Mouse (Mus musculus): ENCODE measurements around the gene Synpo2. TPM values are rescaled to one million over a fixed set of nuclear protein-coding genes. Genes with fewer than 3 reads are reported as not detected.

Gene Synpo2
- total and polyA plus RNA-seq, 3 experiments, result 0.22 TPM; not detected in 2

DNA sequence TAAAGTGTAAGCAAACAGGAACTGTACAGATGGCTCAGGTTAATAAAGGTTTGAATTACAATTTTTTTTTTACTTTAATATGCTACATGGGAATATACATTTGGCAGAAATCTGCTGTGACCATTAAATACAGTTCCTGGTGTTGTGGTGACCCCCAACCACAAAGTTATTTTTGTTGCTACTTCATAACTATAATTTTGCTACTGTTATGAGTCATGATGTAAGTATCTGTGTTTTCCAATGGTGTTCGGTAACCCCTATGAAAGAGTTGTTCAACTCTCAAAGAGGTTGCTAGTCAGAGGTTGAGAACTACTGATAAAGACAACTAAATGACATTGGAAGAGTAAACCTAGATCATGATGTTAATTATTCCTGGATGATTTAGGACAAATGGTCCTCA is 193.6 kb downstream of the Synpo2 start:
- H3K4me1 ChIP-seq (ENCODE audit: insufficient read depth, low read depth, low read length), result no peaks in the 10 kb centered on the region

DNA sequence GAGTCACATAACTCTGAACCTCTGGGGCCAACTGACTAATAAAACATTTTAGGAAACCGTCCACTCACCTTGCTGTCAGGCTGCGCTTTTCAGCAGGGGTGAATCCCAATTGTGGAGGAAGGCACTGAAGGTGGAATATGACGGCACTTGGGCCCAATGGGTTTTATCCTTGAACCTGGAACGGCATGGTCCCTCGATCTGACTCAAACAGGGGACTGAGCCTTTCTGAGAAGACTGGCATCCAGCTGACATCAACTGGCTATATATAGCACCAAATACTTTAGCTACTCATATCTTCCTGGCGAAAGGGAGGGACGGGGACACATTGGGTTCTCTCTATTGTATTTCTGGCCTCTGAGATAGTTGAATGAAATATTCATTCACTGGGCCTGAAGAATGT is 201.2 kb downstream of the Synpo2 start, which contains the start of gene Myoz2:
Myoz2 (minus strand) TSS at position 264 of the 400 bp plus-strand sequence.
- Histone ChIP-seq H3K36me3 (replicated peaks) (no peaks in the 10 kb centered on the region), H3K4me3 (ENCODE audit: low read depth, low read length) (no peak within 1 kb of the TSS), H3K9me3 (replicated peaks) (no peaks in the 10 kb centered on the region), H3K27me3 (ENCODE audit: insufficient read depth, low read length) (no peaks in the 10 kb centered on the region), H3K4me1 (ENCODE audit: insufficient read depth, low read depth, low read length) (no peaks in the 10 kb centered on the region)
- TF ChIP-seq GATA1 (IDR thresholded peaks at IDR 0.05; ENCODE audit: borderline replicate concordance, low read length), result no peak
- TF ChIP-seq CTCF (IDR thresholded peaks at IDR 0.05; ENCODE audit: low read depth, low read length), result no peak
- no peak for TF ChIP-seq POLR2AphosphoS5 (IDR thresholded peaks at IDR 0.05; ENCODE audit: insufficient replicate concordance, low read depth, low read length)
- no peak for TF ChIP-seq GATA2 (IDR thresholded peaks at IDR 0.05; ENCODE audit: borderline replicate concordance, low read depth, low read length)
- no peak for TF ChIP-seq TAL1 (conservative IDR thresholded peaks at IDR 0.05; ENCODE audit: low read depth, low read length)
- ATAC-seq (ENCODE audit: extremely low read depth, insufficient number of reproducible peaks, low FRiP score, poor library complexity, severe bottlenecking), result no peak
- no peak for DNase-seq (ENCODE audit: low spot score)

More for the DNA sequence above, 193.6 kb downstream of the Synpo2 start:
- DNase-seq (ENCODE audit: low spot score) (no peak), ATAC-seq (ENCODE audit: extremely low read depth, insufficient number of reproducible peaks, low FRiP score, poor library complexity, severe bottlenecking) (no peak)
- Histone ChIP-seq H3K36me3 (replicated peaks) (no peaks in the 10 kb centered on the region), H3K4me3 (ENCODE audit: low read depth, low read length) (no peak overlapping the region), H3K27me3 (ENCODE audit: insufficient read depth, low read length) (peaks cover 3% of the 10 kb centered on the region; the same call in 1 of the 2 replicates), H3K9me3 (replicated peaks) (no peaks in the 10 kb centered on the region)
- TF ChIP-seq CTCF (IDR thresholded peaks at IDR 0.05; ENCODE audit: low read depth, low read length), result no peak
- no peak for TF ChIP-seq GATA1 (IDR thresholded peaks at IDR 0.05; ENCODE audit: borderline replicate concordance, low read length)
- TF ChIP-seq POLR2AphosphoS5 (IDR thresholded peaks at IDR 0.05; ENCODE audit: insufficient replicate concordance, low read depth, low read length), result no peak
- TF ChIP-seq GATA2 (IDR thresholded peaks at IDR 0.05; ENCODE audit: borderline replicate concordance, low read depth, low read length), result no peak
- TF ChIP-seq TAL1 (conservative IDR thresholded peaks at IDR 0.05; ENCODE audit: low read depth, low read length), result no peak

DNA sequence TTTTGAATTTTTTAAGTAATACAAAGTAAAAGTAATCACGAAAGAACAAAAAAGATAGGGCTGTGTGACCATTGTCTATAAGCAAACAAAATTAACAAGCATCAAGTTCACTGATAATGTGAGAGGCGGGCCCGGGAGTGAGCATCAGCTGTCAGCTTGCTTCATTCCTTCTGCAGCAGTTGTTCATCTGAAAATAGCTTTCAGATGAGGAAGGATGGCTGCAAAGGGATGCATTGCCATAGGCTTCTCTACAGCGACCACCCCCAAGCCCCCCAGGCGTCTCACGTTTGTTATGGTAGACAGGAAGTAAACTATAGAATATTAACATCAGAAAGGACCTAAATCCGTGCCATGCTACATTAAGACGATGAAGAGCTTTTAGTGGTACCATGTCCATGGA is 202.1 kb downstream of the Synpo2 start:
- no peak for TF ChIP-seq TAL1 (conservative IDR thresholded peaks at IDR 0.05; ENCODE audit: low read depth, low read length)
- no peak for DNase-seq (ENCODE audit: low spot score)
- no peak overlapping the region for H3K4me3 ChIP-seq (ENCODE audit: low read depth, low read length)
- no peaks in the 10 kb centered on the region for H3K9me3 ChIP-seq (replicated peaks)
- no peak for ATAC-seq (ENCODE audit: extremely low read depth, insufficient number of reproducible peaks, low FRiP score, poor library complexity, severe bottlenecking)
- H3K36me3 ChIP-seq (replicated peaks), result no peaks in the 10 kb centered on the region
- no peaks in the 10 kb centered on the region for H3K4me1 ChIP-seq (ENCODE audit: insufficient read depth, low read depth, low read length)
- H3K27me3 ChIP-seq (ENCODE audit: insufficient read depth, low read length), result no peaks in the 10 kb centered on the region

Other genes starting within 250 kb of the Synpo2 start
- gene Myoz2, start 201.1 kb downstream of the Synpo2 start, total RNA-seq (2014; fragmentation: Nextera tagmentation), result not detected in 2 replicates
- 0.12 and 0.22 TPM in 2 replicates for gene Myoz2, start 201.1 kb downstream of the Synpo2 start, total RNA-seq (2017)
- not detected in 2 replicates for gene Myoz2, start 201.1 kb downstream of the Synpo2 start, polyA plus RNA-seq (2012)
- gene Sec24d, start 31.3 kb upstream of the Synpo2 start, total RNA-seq (2014; fragmentation: Nextera tagmentation), result not detected in 2 replicates
- 0.12 and 0.49 TPM in 2 replicates for gene Sec24d, start 31.3 kb upstream of the Synpo2 start, total RNA-seq (2017)
- gene Sec24d, start 31.3 kb upstream of the Synpo2 start, polyA plus RNA-seq (2012), result not detected in 2 replicates
- 36.9 and 41.2 TPM in 2 replicates for gene Mettl14, start 150.0 kb upstream of the Synpo2 start, total RNA-seq (2014; fragmentation: Nextera tagmentation)
- gene Mettl14, start 150.0 kb upstream of the Synpo2 start, total RNA-seq (2017), result 18.8 and 29.2 TPM in 2 replicates
- 10.4 and 12.9 TPM in 2 replicates for gene Mettl14, start 150.0 kb upstream of the Synpo2 start, polyA plus RNA-seq (2012)
- not detected in 2 replicates for gene Prss12, start 210.8 kb upstream of the Synpo2 start, total RNA-seq (2014; fragmentation: Nextera tagmentation)
- 0.05 TPM in 1 of 2 replicates, not detected in the other for gene Prss12, start 210.8 kb upstream of the Synpo2 start, total RNA-seq (2017)
- gene Prss12, start 210.8 kb upstream of the Synpo2 start, polyA plus RNA-seq (2012), result not detected in 2 replicates

Data from G1E (cell line).